Mouse (Mus musculus) testis, adult 2 months (tissue): ENCODE results near the gene Dusp10.

ENCODE experiments used
- CTCF ChIP-seq: fragments of 200-500 bp; IDR thresholded peaks from 2 replicates; pipeline ENCODE4 v1.5.1; 2012; ENCODE audit warnings: low read depth, mild to moderate bottlenecking, inconsistent platforms, low read length, moderate library complexity; ENCODE audit not compliant: control insufficient read depth, insufficient read depth, insufficient replicate concordance
- POLR2A ChIP-seq: fragments of 200-500 bp; IDR thresholded peaks from 2 replicates; pipeline ENCODE4 v1.6.1; 2012; ENCODE audit warnings: low read depth, mild to moderate bottlenecking, inconsistent platforms, low read length, moderate library complexity; ENCODE audit not compliant: control insufficient read depth

GRCm38 (mm10) chr1:184106832-184107231, 93.7 kb downstream of the Dusp10 start:
- TF ChIP-seq CTCF = no peak
- TF ChIP-seq POLR2A = no peak
